Mouse (Mus musculus) megakaryocyte, embryonic 14.5 days (primary cell): ENCODE data around the gene Lingo1.

Experiments
- FLI1 ChIP-seq: IDR thresholded peaks from 2 replicates; pipeline ENCODE4 v1.6.1; 2012; ENCODE audit warnings: low read length, inconsistent platforms, mixed read lengths
- GATA1 ChIP-seq: IDR thresholded peaks from 3 replicates; pipeline ENCODE4 v1.6.1; 2012; ENCODE audit warnings: mixed read lengths, low read length, inconsistent platforms, borderline replicate concordance

DNA sequence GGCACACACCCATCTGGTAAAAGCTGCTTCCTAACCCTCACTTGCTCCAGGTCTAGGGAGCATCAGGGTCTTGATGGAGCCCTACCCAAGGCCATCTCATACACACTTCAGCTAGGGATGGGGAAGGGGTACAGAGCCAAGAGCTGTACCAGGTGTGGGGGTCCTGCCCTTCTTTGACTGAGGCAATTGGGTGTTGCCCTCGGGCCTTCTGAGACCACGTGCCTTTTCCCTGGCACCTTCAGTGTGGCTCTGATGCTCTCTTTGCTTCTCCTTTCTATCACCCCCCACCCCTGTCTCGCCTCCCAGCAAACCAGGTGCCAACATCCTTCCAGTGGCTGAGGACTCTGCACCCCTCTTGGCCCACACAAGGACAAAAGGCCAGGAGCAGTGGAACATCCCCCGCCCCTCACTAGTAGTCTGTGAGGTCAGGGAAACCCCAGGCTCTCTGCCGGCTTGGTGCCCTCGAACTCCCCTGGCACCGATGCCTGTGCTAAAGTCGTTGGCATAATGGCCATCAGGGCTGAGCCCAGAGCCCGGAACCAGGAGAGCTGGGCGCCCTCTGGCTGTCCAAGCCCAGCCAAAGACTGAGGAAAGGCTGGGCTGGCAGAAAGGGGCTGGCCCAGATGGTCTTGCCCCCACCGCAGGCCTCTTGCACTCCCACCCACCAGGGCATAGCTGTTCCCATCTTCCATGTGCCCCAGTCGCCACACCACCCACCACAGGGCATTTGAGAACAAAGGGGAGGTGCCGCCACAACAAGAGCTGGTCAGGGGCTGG lies 162.6 kb downstream of the Lingo1 start:
- TF ChIP-seq GATA1 (no peak), FLI1 (no peak)
